Mouse (Mus musculus) liver, postnatal 0 days (tissue): ENCODE results near the gene Npm3.

Experiments
- CTCF ChIP-seq: sonication (generic); IDR thresholded peaks from 2 replicates; pipeline ENCODE4 v1.5.1; 2016; ENCODE audit warnings: antibody characterized with exemption, low read depth
- EP300 ChIP-seq: IDR thresholded peaks from 2 replicates; pipeline ENCODE4 v1.6.1; 2016; ENCODE audit warnings: antibody characterized with exemption, low read depth, mild to moderate bottlenecking

GRCm38 (mm10) chr19:45758671-45759070, 9.3 kb upstream of the Npm3 start:
- TF ChIP-seq CTCF: no peak
- TF ChIP-seq EP300: no peak
